Mouse (Mus musculus): ENCODE data around the gene Clec3a.

Clec3a gene

GRCm38 (mm10) chr8:114417786-114418185 is at the start of gene Clec3a:
Clec3a (plus strand) TSS chr8:114418086.
- DNase-seq (ENCODE audit: low read depth, low spot score), result no peak

- DNase-seq (ENCODE audit: low read depth, low spot score), result no peak
Measured at GRCm38 (mm10) chr8:114369038-114369976, 48.6 kb upstream of the Clec3a start.

- no peak for DNase-seq (ENCODE audit: low read depth, low spot score)
Measured at GRCm38 (mm10) chr8:114374390-114374789, 43.5 kb upstream of the Clec3a start.

- no peak for DNase-seq (ENCODE audit: low read depth, low spot score)
Measured at GRCm38 (mm10) chr8:114384189-114384588, 33.7 kb upstream of the Clec3a start.

GRCm38 (mm10) chr8:114387494-114387893 is 30.4 kb upstream of the Clec3a start:
- no peak for DNase-seq (ENCODE audit: low read depth, low spot score)

- DNase-seq (ENCODE audit: low read depth, low spot score), result no peak
Measured at GRCm38 (mm10) chr8:114390465-114391254, 27.2 kb upstream of the Clec3a start.

- DNase-seq (ENCODE audit: low read depth, low spot score), result no peak
Measured at GRCm38 (mm10) chr8:114398326-114398725, 19.6 kb upstream of the Clec3a start.

- DNase-seq (ENCODE audit: low read depth, low spot score), result no peak
Measured at GRCm38 (mm10) chr8:114399273-114399672, 18.6 kb upstream of the Clec3a start.

- DNase-seq (ENCODE audit: low read depth, low spot score), result no peak
Measured at GRCm38 (mm10) chr8:114401679-114402078, 16.2 kb upstream of the Clec3a start.

GRCm38 (mm10) chr8:114411421-114411820 is 6.5 kb upstream of the Clec3a start:
- no peak for DNase-seq (ENCODE audit: low read depth, low spot score)

GRCm38 (mm10) chr8:114418486-114418885 is 600 bp downstream of the Clec3a start:
- no peak for DNase-seq (ENCODE audit: low read depth, low spot score)

- DNase-seq (ENCODE audit: low read depth, low spot score), result no peak
Measured at GRCm38 (mm10) chr8:114418904-114419303, 1.0 kb downstream of the Clec3a start.

GRCm38 (mm10) chr8:114421544-114421943 is 3.7 kb downstream of the Clec3a start:
- DNase-seq (ENCODE audit: low read depth, low spot score), result no peak

GRCm38 (mm10) chr8:114438236-114438635 is 20.4 kb downstream of the Clec3a start:
- no peak for DNase-seq (ENCODE audit: low read depth, low spot score)

- DNase-seq (ENCODE audit: low read depth, low spot score), result peak; percentile 98
Measured at GRCm38 (mm10) chr8:114439334-114440204, 21.7 kb downstream of the Clec3a start, which contains the start of gene Wwox. Wwox (plus strand) TSS chr8:114439655.

- no peak for DNase-seq (ENCODE audit: low read depth, low spot score)
Measured at GRCm38 (mm10) chr8:114440205-114440589, 22.3 kb downstream of the Clec3a start.

- DNase-seq (ENCODE audit: low read depth, low spot score), result no peak
Measured at GRCm38 (mm10) chr8:114441616-114442015, 23.7 kb downstream of the Clec3a start.

GRCm38 (mm10) chr8:114446884-114447283 is 29.0 kb downstream of the Clec3a start:
- no peak for DNase-seq (ENCODE audit: low read depth, low spot score)

GRCm38 (mm10) chr8:114452278-114452677 is 34.4 kb downstream of the Clec3a start:
- no peak for DNase-seq (ENCODE audit: low read depth, low spot score)

GRCm38 (mm10) chr8:114452781-114453221 is 34.9 kb downstream of the Clec3a start:
- DNase-seq (ENCODE audit: low read depth, low spot score), result peak; percentile 69

- no peak for DNase-seq (ENCODE audit: low read depth, low spot score)
Measured at GRCm38 (mm10) chr8:114455302-114455701, 37.4 kb downstream of the Clec3a start.

Measured in brain, embryonic 18.5 days (tissue).